Comparison of ENCODE assay signal across 8 mouse cellular contexts in genomic region chr7:37563171-37563574, GRCm38 (mm10).
DNase-seq lines count a peak whose midpoint lies in the region; ATAC-seq and TF ChIP-seq lines count a peak whose summit lies in the region.

No protein-coding gene starts in this region.

- H3K4me3 ChIP-seq in brown adipose tissue, adult 24 weeks (ENCODE audit: insufficient read depth, low read depth, low read length) = peak overlapping the region; percentile 73
- H3K4me3 ChIP-seq in liver, adult 2 months (ENCODE audit: insufficient read depth, low read depth, low read length) = peak overlapping the region; percentile 41
- H3K4me3 ChIP-seq in myocyte = peak overlapping the region; percentile 15

- no peaks in the 10 kb centered on the region for H3K79me2 ChIP-seq in liver, adult 2 months (ENCODE audit: control insufficient read depth, insufficient read depth, low read length)
- no peaks in the 10 kb centered on the region for H3K79me2 ChIP-seq in myocyte (ENCODE audit: control insufficient read depth, insufficient read depth)

- TF ChIP-seq POLR2A in liver, adult 2 months (IDR thresholded peaks at IDR 0.05; ENCODE audit: extremely low read depth, insufficient read depth, low read length) = no peak
- TF ChIP-seq POLR2A in myocyte (IDR thresholded peaks at IDR 0.05; ENCODE audit: insufficient read length, low read depth) = no peak

- no peak overlapping the region for H3ac ChIP-seq in myocyte (ENCODE audit: control insufficient read depth, insufficient read length)

- peak; percentile 52 for ATAC-seq in inflammation-experienced regulatory T-cells, adult 6 months
- no peak for ATAC-seq in erythroid progenitor cell, adult 5-6 weeks (replicated peaks; ENCODE audit: low FRiP score, poor library complexity, severe bottlenecking)

- intact Hi-C loops in gastrocnemius, postnatal 36 days (cut with DNase I) = no loop called here

- no peak overlapping the region for H3K9ac ChIP-seq in liver, adult 2 months (ENCODE audit: low read depth, low read length)

- H3K4me2 ChIP-seq in myocyte (ENCODE audit: low read depth) = peak overlapping the region; percentile 75

- H3K4me1 ChIP-seq in brown adipose tissue, adult 24 weeks (ENCODE audit: control insufficient read depth, insufficient read depth, insufficient read length, low read length) = peaks cover 7% of the 10 kb centered on the region; the same call in 1 of the 2 replicates
- no peaks in the 10 kb centered on the region for H3K4me1 ChIP-seq in liver, adult 2 months (ENCODE audit: control insufficient read depth, insufficient read depth, low read length)

- H3K36me3 ChIP-seq in liver, adult 2 months (ENCODE audit: control insufficient read depth, insufficient read depth, low read length) = no peaks in the 10 kb centered on the region
- no peaks in the 10 kb centered on the region for H3K36me3 ChIP-seq in myocyte (ENCODE audit: control insufficient read depth, insufficient read depth)

- no peaks in the 10 kb centered on the region for H3K27me3 ChIP-seq in liver, adult 2 months (ENCODE audit: control insufficient read depth, insufficient read depth, low read length)
- H3K27me3 ChIP-seq in myocyte (ENCODE audit: control insufficient read depth, insufficient read depth, insufficient read length) = no peaks in the 10 kb centered on the region

- WGBS in liver, adult 2 months = 34% methylated on average over 8 of the region's 8 CpGs

- no peak for TF ChIP-seq CTCF in liver, adult 2 months (IDR thresholded peaks at IDR 0.05; ENCODE audit: low read depth, low read length)

- H3K27ac ChIP-seq in brown adipose tissue, adult 24 weeks (replicated peaks; ENCODE audit: low read depth, low read length) = peak overlapping the region; percentile 89
- H3K27ac ChIP-seq in liver, adult 2 months (replicated peaks; ENCODE audit: insufficient read depth, low read depth, low read length) = 0 out of 2 replicates have a peak overlapping the region, but pooled peaks have one; percentile 38

- peak; percentile 50 for DNase-seq in cerebellum, adult 9-10 months
- no peak for DNase-seq in cerebellum, postnatal 36 days
- DNase-seq in gastrocnemius, postnatal 36 days = peak; percentile 18 to 26
- DNase-seq in liver, adult 2 months (ENCODE audit: extremely low read depth, low read depth, low spot score) = peak; percentile 9

TF ChIP-seq in myocyte, 11 proteins besides CTCF, POLR2A, EP300 and RAD21:
- TF ChIP-seq REST (IDR thresholded peaks at IDR 0.05; ENCODE audit: insufficient read depth, insufficient read length) = no peak
- no peak for TF ChIP-seq E2F4 (IDR thresholded peaks at IDR 0.05; ENCODE audit: insufficient read depth)
- TF ChIP-seq USF1 (IDR thresholded peaks at IDR 0.05; ENCODE audit: low read depth) = no peak
- no peak for TF ChIP-seq MAX (IDR thresholded peaks at IDR 0.05; ENCODE audit: low read depth)
- TF ChIP-seq TCF12 (IDR thresholded peaks at IDR 0.05; ENCODE audit: insufficient read depth, poor library complexity, severe bottlenecking) = no peak
- TF ChIP-seq MYOD1 (IDR thresholded peaks at IDR 0.05; ENCODE audit: control insufficient read depth in 1 of 3, insufficient read length in 2 of 3, low read depth in 2 of 3) = no peak
- no peak for TF ChIP-seq CEBPB (IDR thresholded peaks at IDR 0.05; ENCODE audit: insufficient read depth, poor library complexity, severe bottlenecking)
- TF ChIP-seq SRF (IDR thresholded peaks at IDR 0.05; ENCODE audit: control insufficient read depth, insufficient read length, low read depth) = no peak
- no peak for TF ChIP-seq TCF3 (IDR thresholded peaks at IDR 0.05; ENCODE audit: insufficient read length, low read depth)
- TF ChIP-seq POLR2AphosphoS2 (IDR thresholded peaks at IDR 0.05; ENCODE audit: insufficient read length, low read depth) = no peak
- no peak for TF ChIP-seq MYOG (IDR thresholded peaks at IDR 0.05; ENCODE audit: control insufficient read depth in 1 of 3, insufficient read depth in 1 of 3, insufficient read length in 2 of 3, low read depth in 2 of 3)

Comparison
In these comparisons a context has a peak if more than half of its experiments do, and no peak if none do; other contexts are left out.
1. DNase-seq: peak in cerebellum, adult 9-10 months (single experiment), gastrocnemius, postnatal 36 days (2 of 2) and liver, adult 2 months (single experiment); none in cerebellum, postnatal 36 days (0 of 2).
2. H3K4me3 ChIP-seq: peak in every context shown above with its lines; median percentile 73 in brown adipose tissue, adult 24 weeks; 41 in liver, adult 2 months; 15 in myocyte.